Mouse (Mus musculus): ENCODE data around the gene Tpst1.
A peak's percentile ranks its signal among the peaks of the same experiment; 100 is the strongest.

GRCm38 (mm10) chr5:130047013-130047412, 26.1 kb upstream of the Tpst1 start:
- no peak for TF ChIP-seq POLR2A (IDR thresholded peaks at IDR 0.05; ENCODE audit: borderline replicate concordance, extremely low read depth, insufficient read depth, insufficient read length, poor library complexity, severe bottlenecking)
- peak; percentile 40; the same call in 1 of the 2 replicates for TF ChIP-seq CTCF (IDR thresholded peaks at IDR 0.05; ENCODE audit: borderline replicate concordance, extremely low read depth, insufficient read depth, insufficient read length)
